In genomic region chr1:78838468-78838867, GRCm38 (mm10) we compare ENCODE assay signal across 22 mouse cellular contexts. TPM values are rescaled to one million over a fixed set of nuclear protein-coding genes. Genes with fewer than 3 reads are reported as not detected.
DNase-seq lines count a peak whose midpoint lies in the region; ATAC-seq lines count a peak whose summit lies in the region.
"Had no signal": no experiment of that assay in that cellular context is flagged by ENCODE, and none has a peak within 500 bp of the region (broad histone marks: within the 10 kb centered on the region; RNA-seq: fewer than 3 reads in every experiment).

No protein-coding gene starts in this region.

- H3K4me2 ChIP-seq in embryonic facial prominence, embryonic 14.5 days (ENCODE audit: low read depth, low read length) = no peak overlapping the region
- H3K4me2 ChIP-seq in hindbrain, embryonic 16.5 days (ENCODE audit: low read length) = no peak overlapping the region
- H3K4me2 ChIP-seq: heart, embryonic 12.5 days; hindbrain, embryonic 15.5 days; liver, embryonic 12.5 days; midbrain, embryonic 11.5 days; neural tube, embryonic 13.5 days had no signal

- no peaks in the 10 kb centered on the region for H3K36me3 ChIP-seq in embryonic facial prominence, embryonic 14.5 days (ENCODE audit: control insufficient read depth, insufficient read depth, low read length)
- H3K36me3 ChIP-seq in embryonic facial prominence, embryonic 10.5 days (replicated peaks) = no peaks in the 10 kb centered on the region
- H3K36me3 ChIP-seq in hindbrain, embryonic 16.5 days (ENCODE audit: control insufficient read depth, insufficient read depth, low read length) = no peaks in the 10 kb centered on the region
- H3K36me3 ChIP-seq in hindbrain, embryonic 10.5 days = no peaks in the 10 kb centered on the region
- H3K36me3 ChIP-seq: heart, embryonic 12.5 days; hindbrain, embryonic 15.5 days; liver, embryonic 12.5 days; neural tube, embryonic 13.5 days had no signal

- no peak overlapping the region for H3K27ac ChIP-seq in embryonic facial prominence, embryonic 14.5 days (replicated peaks; ENCODE audit: low read depth, low read length)
- H3K27ac ChIP-seq in embryonic facial prominence, embryonic 10.5 days (replicated peaks) = no peak overlapping the region
- no peak overlapping the region for H3K27ac ChIP-seq in hindbrain, embryonic 16.5 days (ENCODE audit: low read depth, low read length)
- no peak overlapping the region for H3K27ac ChIP-seq in hindbrain, embryonic 10.5 days
- H3K27ac ChIP-seq: hindbrain, embryonic 15.5 days; liver, embryonic 12.5 days; neural tube, embryonic 13.5 days had no signal

- H3K9me3 ChIP-seq in embryonic facial prominence, embryonic 14.5 days (ENCODE audit: control insufficient read depth, low read length) = no peaks in the 10 kb centered on the region
- H3K9me3 ChIP-seq in embryonic facial prominence, embryonic 10.5 days = no peaks in the 10 kb centered on the region
- no peaks in the 10 kb centered on the region for H3K9me3 ChIP-seq in hindbrain, embryonic 16.5 days (ENCODE audit: control insufficient read depth, low read length)
- no peaks in the 10 kb centered on the region for H3K9me3 ChIP-seq in hindbrain, embryonic 10.5 days
- H3K9me3 ChIP-seq: heart, embryonic 12.5 days; hindbrain, embryonic 15.5 days; liver, embryonic 12.5 days; neural tube, embryonic 13.5 days had no signal

- no peak for ATAC-seq in embryonic facial prominence, embryonic 14.5 days (ENCODE audit: low read depth)
- ATAC-seq in hindbrain, embryonic 16.5 days = 0 out of 2 replicates have a peak, but pooled peaks have one; percentile 54
- ATAC-seq: intestine, embryonic 16.5 days; liver, embryonic 12.5 days; liver, postnatal 0 days had no signal

- H3K4me1 ChIP-seq in embryonic facial prominence, embryonic 14.5 days (ENCODE audit: control insufficient read depth, insufficient read depth, low read length) = no peaks in the 10 kb centered on the region
- H3K4me1 ChIP-seq in embryonic facial prominence, embryonic 10.5 days = peaks cover 2% of the 10 kb centered on the region; the same call in 1 of the 2 replicates
- H3K4me1 ChIP-seq in hindbrain, embryonic 16.5 days (ENCODE audit: control insufficient read depth, insufficient read depth, low read depth, low read length) = no peaks in the 10 kb centered on the region
- H3K4me1 ChIP-seq in hindbrain, embryonic 10.5 days (replicated peaks) = no peaks in the 10 kb centered on the region
- H3K4me1 ChIP-seq: heart, embryonic 12.5 days; hindbrain, embryonic 15.5 days; liver, embryonic 12.5 days; neural tube, embryonic 13.5 days had no signal

- 58% methylated on average over 3 of the region's 3 CpGs for WGBS in embryonic facial prominence, embryonic 14.5 days
- WGBS in embryonic facial prominence, embryonic 10.5 days = 92% methylated on average over 3 of the region's 3 CpGs
- WGBS in hindbrain, embryonic 16.5 days = 80% methylated on average over 3 of the region's 3 CpGs
- WGBS in hindbrain, embryonic 10.5 days = 89% methylated on average over 3 of the region's 3 CpGs

- no peaks in the 10 kb centered on the region for H3K27me3 ChIP-seq in embryonic facial prominence, embryonic 14.5 days (replicated peaks; ENCODE audit: control insufficient read depth, insufficient read depth, low read length)
- H3K27me3 ChIP-seq in embryonic facial prominence, embryonic 10.5 days (replicated peaks; ENCODE audit: low read depth, poor library complexity, severe bottlenecking) = no peaks in the 10 kb centered on the region
- no peaks in the 10 kb centered on the region for H3K27me3 ChIP-seq in hindbrain, embryonic 16.5 days (replicated peaks; ENCODE audit: control insufficient read depth, insufficient read depth, low read length)
- no peaks in the 10 kb centered on the region for H3K27me3 ChIP-seq in hindbrain, embryonic 10.5 days (ENCODE audit: insufficient read depth, poor library complexity, severe bottlenecking)
- H3K27me3 ChIP-seq: heart, embryonic 12.5 days; hindbrain, embryonic 15.5 days; liver, embryonic 12.5 days; neural tube, embryonic 13.5 days had no signal

- H3K4me3 ChIP-seq in embryonic facial prominence, embryonic 14.5 days (ENCODE audit: low read depth, low read length) = no peak overlapping the region
- H3K4me3 ChIP-seq in embryonic facial prominence, embryonic 10.5 days = no peak overlapping the region
- H3K4me3 ChIP-seq in hindbrain, embryonic 16.5 days (ENCODE audit: low read length) = no peak overlapping the region
- H3K4me3 ChIP-seq in hindbrain, embryonic 10.5 days = no peak overlapping the region
- H3K4me3 ChIP-seq: heart, embryonic 12.5 days; hindbrain, embryonic 15.5 days; liver, embryonic 12.5 days; neural tube, embryonic 13.5 days had no signal

- DNase-seq in embryonic facial prominence, embryonic 14.5 days (ENCODE audit: low spot score) = peak; percentile 81
- DNase-seq in embryonic facial prominence, embryonic 10.5 days (ENCODE audit: low spot score) = no peak
- DNase-seq in hindbrain, embryonic 10.5 days (ENCODE audit: low spot score) = no peak
- peak; percentile 99 for DNase-seq in Muller cell, postnatal 12 days (ENCODE audit: inconsistent ontology term)
- peak; percentile 42 for DNase-seq in brain, embryonic 18.5 days (ENCODE audit: low read depth, low spot score)
- no peak for DNase-seq in right cerebral cortex, postnatal 14 days
- DNase-seq: adrenal gland, postnatal 14 days; cerebellum, adult 2 months; gastrocnemius, postnatal 25 days; heart, adult 18-20 months; heart, postnatal 4 days; kidney, adult 9 months; kidney, postnatal 10 days; liver, postnatal 0 days; lung, postnatal 36 days had no signal

- H3K9ac ChIP-seq in embryonic facial prominence, embryonic 14.5 days (ENCODE audit: low read depth, low read length) = no peak overlapping the region
- H3K9ac ChIP-seq in hindbrain, embryonic 16.5 days (ENCODE audit: low read depth, low read length) = no peak overlapping the region
- H3K9ac ChIP-seq: heart, embryonic 12.5 days; hindbrain, embryonic 15.5 days; liver, embryonic 12.5 days; liver, postnatal 0 days; neural tube, embryonic 13.5 days had no signal

RNA-seq across cellular contexts. Expression of gene Kcne4, which starts 21.9 kb away (rescaled TPM):
- 16.4 and 22.5 TPM in 2 replicates for polyA plus RNA-seq in embryonic facial prominence, embryonic 14.5 days (2014; fragmentation: Nextera tagmentation; extraction: Ambion mirVana)
- 0.11 and 0.36 TPM in 2 replicates for polyA plus RNA-seq in embryonic facial prominence, embryonic 10.5 days (2016; fragmentation: Nextera tagmentation; extraction: Ambion mirVana)
- 1.8 and 1.9 TPM in 2 replicates for polyA plus RNA-seq in hindbrain, embryonic 16.5 days (2015; fragmentation: Nextera tagmentation; extraction: Ambion mirVana)
- polyA plus RNA-seq in hindbrain, embryonic 10.5 days (2016; fragmentation: Nextera tagmentation; extraction: Ambion mirVana) = 0.12 and 1.2 TPM in 2 replicates

Comparison
In these comparisons a context has a peak if more than half of its experiments do, and no peak if none do; other contexts are left out.
1. DNase-seq: peak in embryonic facial prominence, embryonic 14.5 days (single experiment), Muller cell, postnatal 12 days (single experiment) and brain, embryonic 18.5 days (single experiment); none in embryonic facial prominence, embryonic 10.5 days (single experiment), hindbrain, embryonic 10.5 days (single experiment) and right cerebral cortex, postnatal 14 days (single experiment).